Mouse (Mus musculus) lung, postnatal 0 days (tissue): ENCODE results near the gene Krtap6-5. TPM values are rescaled to one million over a fixed set of nuclear protein-coding genes. Genes with fewer than 3 reads are reported as not detected.
"Not testable (repeated sequence)": the region's sequence is repeated elsewhere in the genome, so short reads cannot be mapped to it uniquely, and the experiment has no call there.

Source experiments
- ATAC-seq: fragments of 200-750 bp; cut with Nextera tagmentation; 2 replicates; pipeline ENCODE4 v1.8.0; 2017; ENCODE audit warnings: moderate library complexity
- DNase-seq: peaks from one replicate; pipeline ENCODE4 v3.0.0-alpha.2; 2016; ENCODE audit warnings: low spot score
- H3K27ac ChIP-seq: fragments of 300-500 bp; sonication (generic); 2 replicates; pipeline ENCODE4 v1.5.1; 2014; ENCODE audit warnings: antibody characterized with exemption, mild to moderate bottlenecking, low read length, mixed read lengths
- H3K27me3 ChIP-seq: fragments of 300-500 bp; sonication (generic); replicated peaks from 2 replicates; pipeline ENCODE4 v1.6.1; 2014; ENCODE audit warnings: low read length, mixed read lengths; ENCODE audit not compliant: insufficient read depth
- H3K36me3 ChIP-seq: fragments of 300-500 bp; sonication (generic); 2 replicates; pipeline ENCODE4 v1.6.1; 2014; ENCODE audit warnings: low read length, mixed read lengths; ENCODE audit not compliant: insufficient read depth
- H3K4me1 ChIP-seq: fragments of 300-500 bp; sonication (generic); 2 replicates; pipeline ENCODE4 v1.6.1; 2014; ENCODE audit warnings: antibody characterized with exemption, low read depth, low read length, mixed read lengths; ENCODE audit not compliant: insufficient read depth
- H3K4me2 ChIP-seq: fragments of 300-500 bp; sonication (generic); replicated peaks from 2 replicates; pipeline ENCODE4 v1.6.1; 2014; ENCODE audit warnings: low read depth, mild to moderate bottlenecking, low read length, moderate library complexity, mixed read lengths
- H3K4me3 ChIP-seq: fragments of 300-500 bp; sonication (generic); 2 replicates; pipeline ENCODE4 v1.5.1; 2014; ENCODE audit warnings: low read depth, low read length
- H3K9ac ChIP-seq: fragments of 300-500 bp; sonication (generic); replicated peaks from 2 replicates; pipeline ENCODE4 v1.6.1; 2014; ENCODE audit warnings: low read depth, mild to moderate bottlenecking
- H3K9me3 ChIP-seq: fragments of 300-500 bp; sonication (generic); 2 replicates; pipeline ENCODE4 v1.6.1; 2016; ENCODE audit warnings: low read length, mixed read lengths
- CTCF ChIP-seq: IDR thresholded peaks from 2 replicates; pipeline ENCODE4 v1.5.1; 2016; ENCODE audit warnings: antibody characterized with exemption, mild to moderate bottlenecking
- EP300 ChIP-seq: IDR thresholded peaks from 2 replicates; pipeline ENCODE4 v1.6.1; 2016; ENCODE audit warnings: antibody characterized with exemption, mild to moderate bottlenecking, control low read depth
- WGBS: fragments of 180-500 bp; shearing (Covaris S2); extraction: QIAGEN DNeasy Blood & Tissue Kit; methylation state at CpG from one replicate; pipeline ENCODE4 v1.1.7; 2014; 5-methylcytosine and 5-hydroxymethylcytosine counted together
- polyA plus RNA-seq: library from polyadenylated mRNA; unstranded; fragments of >200 nt; fragmentation: Nextera tagmentation; extraction: Ambion mirVana; gene quantifications from 2 replicates; pipeline ENCODE4 v1.2.1, GENCODE M21; 2015

Krtap6-5 gene
- not detected in 2 replicates for polyA plus RNA-seq

GRCm38 (mm10) chr16:89047783-89048182 lies at the start of gene Krtap6-5:
Krtap6-5 (minus strand) TSS chr16:89047883.
- H3K27ac ChIP-seq, result no peak within 1 kb of the TSS
- H3K27me3 ChIP-seq, result no peaks in the 10 kb centered on the region
- TF ChIP-seq EP300, result no peak
- TF ChIP-seq CTCF, result no peak
- WGBS, result 78% methylated on average over 3 of the region's 3 CpGs
- H3K9me3 ChIP-seq, result no peaks in the 10 kb centered on the region
- no peaks in the 10 kb centered on the region for H3K4me1 ChIP-seq
- DNase-seq (no peak), ATAC-seq (no peak)
- no peak within 1 kb of the TSS for H3K4me3 ChIP-seq
- no peak within 1 kb of the TSS for H3K4me2 ChIP-seq
- H3K36me3 ChIP-seq, result no peaks in the 10 kb centered on the region
- no peak within 1 kb of the TSS for H3K9ac ChIP-seq

DNA sequence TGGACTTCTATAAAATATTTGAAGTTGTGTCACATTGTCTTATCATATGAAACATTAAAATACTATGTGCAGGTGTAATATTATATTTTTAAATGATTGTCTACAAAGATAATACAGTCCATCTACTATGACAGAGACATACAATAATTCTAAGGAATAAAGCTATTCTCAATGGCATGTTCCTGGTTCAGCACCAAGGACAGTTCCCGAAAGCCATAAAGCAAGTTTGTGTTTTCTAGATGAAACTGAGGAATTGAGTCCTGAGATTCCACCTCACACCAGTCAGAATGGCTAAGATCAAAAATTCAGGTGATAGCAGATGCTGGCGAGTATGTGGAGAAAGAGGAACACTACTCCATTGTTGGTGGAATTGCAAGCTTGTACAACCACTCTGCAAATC lies 23.4 kb upstream of the Krtap6-5 start:
- not testable (repeated sequence) for ATAC-seq, H3K27ac ChIP-seq, H3K4me1 ChIP-seq, DNase-seq, H3K36me3 ChIP-seq, H3K4me3 ChIP-seq, H3K9ac ChIP-seq, H3K4me2 ChIP-seq, H3K9me3 ChIP-seq, H3K27me3 ChIP-seq
- WGBS, result 55% methylated on average over 2 of the region's 2 CpGs

- H3K9ac ChIP-seq, H3K4me2 ChIP-seq, H3K4me3 ChIP-seq, DNase-seq, ATAC-seq, H3K9me3 ChIP-seq, H3K4me1 ChIP-seq, H3K36me3 ChIP-seq, H3K27ac ChIP-seq, H3K27me3 ChIP-seq: not testable (repeated sequence)
- no CpG with 5 or more reads among the region's 2 CpGs for WGBS
These were observed 16.2 kb upstream of the Krtap6-5 start, which contains the start of gene 1110025L11Rik for GRCm38 (mm10) chr16:89063902-89064301. 1110025L11Rik (minus strand) TSS chr16:89064002.

- H3K27me3 ChIP-seq, result not testable (repeated sequence)
These were observed 6.3 kb downstream of the Krtap6-5 start, which contains the start of gene Gm10228 for GRCm38 (mm10) chr16:89041372-89041771. Gm10228 (minus strand) TSS chr16:89041472.

GRCm38 (mm10) chr16:89031399-89031798 lies 16.3 kb downstream of the Krtap6-5 start, which contains the start of gene Krtap6-1:
Krtap6-1 (plus strand) TSS chr16:89031699.
- not testable (repeated sequence) for DNase-seq, H3K9me3 ChIP-seq, ATAC-seq, H3K9ac ChIP-seq, H3K27ac ChIP-seq, H3K4me3 ChIP-seq, H3K36me3 ChIP-seq, H3K4me1 ChIP-seq, H3K27me3 ChIP-seq, H3K4me2 ChIP-seq
- WGBS, result 95% methylated on average over 3 of the region's 3 CpGs

More at GRCm38 (mm10) chr16:89041372-89041771, 6.3 kb downstream of the Krtap6-5 start, which contains the start of gene Gm10228:
- H3K4me3 ChIP-seq, H3K9me3 ChIP-seq, H3K36me3 ChIP-seq, H3K4me2 ChIP-seq, DNase-seq, H3K27ac ChIP-seq, H3K9ac ChIP-seq, ATAC-seq, H3K4me1 ChIP-seq: not testable (repeated sequence)
- 82% methylated on average over 2 of the region's 4 CpGs for WGBS

- 78% methylated on average over 1 of the region's 3 CpGs for WGBS
- not testable (repeated sequence) for H3K4me2 ChIP-seq, H3K36me3 ChIP-seq
These were observed 32.7 kb downstream of the Krtap6-5 start, which contains the start of gene Gm10229 for GRCm38 (mm10) chr16:89014984-89015383. Gm10229 (plus strand) TSS chr16:89015284.

GRCm38 (mm10) chr16:89013973-89014372 lies 33.7 kb downstream of the Krtap6-5 start:
- Histone ChIP-seq H3K27ac (no peak overlapping the region), H3K4me1 (no peaks in the 10 kb centered on the region), H3K4me2 (no peak overlapping the region), H3K4me3 (no peak overlapping the region), H3K9me3 (no peaks in the 10 kb centered on the region), H3K36me3 (no peaks in the 10 kb centered on the region), H3K9ac (no peak overlapping the region), H3K27me3 (no peaks in the 10 kb centered on the region)
- TF ChIP-seq EP300 (no peak), CTCF (no peak)
- WGBS, result 94% methylated on average over 3 of the region's 3 CpGs
- ATAC-seq (no peak), DNase-seq (no peak)

More at GRCm38 (mm10) chr16:89014984-89015383, 32.7 kb downstream of the Krtap6-5 start, which contains the start of gene Gm10229:
- not testable (repeated sequence) for H3K4me3 ChIP-seq, H3K9me3 ChIP-seq, H3K27me3 ChIP-seq, ATAC-seq, H3K4me1 ChIP-seq, DNase-seq, H3K27ac ChIP-seq, H3K9ac ChIP-seq
